Mouse (Mus musculus) liver, embryonic 14.5 days (tissue): ENCODE results near the gene Mrpl37.

Source experiments
- CTCF ChIP-seq: IDR thresholded peaks from 2 replicates; pipeline ENCODE4 v1.5.1; 2016; ENCODE audit warnings: antibody characterized with exemption, low read depth, control low read depth
- EP300 ChIP-seq: IDR thresholded peaks from 2 replicates; pipeline ENCODE4 v1.6.1; 2016; ENCODE audit warnings: antibody characterized with exemption, low read depth

DNA sequence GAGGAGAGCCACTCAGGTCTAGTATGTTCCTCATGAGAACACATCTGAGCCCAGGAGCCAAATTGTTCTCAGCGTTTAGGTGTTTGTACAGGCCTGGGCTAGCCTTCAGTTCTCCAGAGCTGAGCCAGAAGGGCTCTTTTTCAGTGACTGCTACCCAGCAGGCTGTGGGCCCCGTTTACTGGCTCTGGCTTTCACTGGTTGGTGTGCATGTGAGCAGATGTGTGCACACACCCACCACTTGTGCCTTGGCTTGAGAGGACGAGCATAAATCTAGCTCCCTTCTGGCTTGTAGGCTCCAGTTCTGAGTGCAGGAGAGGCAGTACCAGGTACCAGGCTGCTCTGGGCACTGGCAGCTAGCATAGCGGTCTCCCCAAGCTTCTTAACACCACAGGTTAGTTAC, 28.4 kb downstream of the Mrpl37 start:
- TF ChIP-seq CTCF (no peak), EP300 (no peak)
